Mouse (Mus musculus) left cerebral cortex, adult 11 months (tissue): ENCODE measurements around the gene Gm45234.

Source experiments
- DNase-seq: peaks from one replicate; pipeline ENCODE4 v3.0.0; 2022; ENCODE audit warnings: low spot score

Gm45234 gene

GRCm38 (mm10) chr6:124706061-124706627 lies 49.7 kb downstream of the Gm45234 start:
- no peak for DNase-seq

GRCm38 (mm10) chr6:124704417-124704816 lies 51.4 kb downstream of the Gm45234 start:
- DNase-seq: no peak

GRCm38 (mm10) chr6:124703789-124704188 lies 52.0 kb downstream of the Gm45234 start:
- no peak for DNase-seq

DNA sequence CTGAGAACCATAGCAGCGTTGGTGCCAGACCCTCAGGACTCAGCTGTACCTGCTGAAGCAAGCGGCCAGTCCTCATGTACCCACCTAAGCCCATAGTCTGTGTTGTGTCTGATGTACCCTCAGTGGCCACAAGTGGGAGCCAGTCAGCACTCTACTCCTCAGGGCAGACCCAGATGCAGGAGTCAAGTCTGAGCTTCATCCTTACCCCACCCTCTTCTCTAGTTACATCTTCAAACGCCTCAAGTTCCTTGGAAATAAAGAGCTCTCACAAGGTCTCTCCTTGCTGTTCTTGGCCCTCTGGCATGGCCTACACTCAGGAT lies 53.1 kb downstream of the Gm45234 start:
- no peak for DNase-seq

DNA sequence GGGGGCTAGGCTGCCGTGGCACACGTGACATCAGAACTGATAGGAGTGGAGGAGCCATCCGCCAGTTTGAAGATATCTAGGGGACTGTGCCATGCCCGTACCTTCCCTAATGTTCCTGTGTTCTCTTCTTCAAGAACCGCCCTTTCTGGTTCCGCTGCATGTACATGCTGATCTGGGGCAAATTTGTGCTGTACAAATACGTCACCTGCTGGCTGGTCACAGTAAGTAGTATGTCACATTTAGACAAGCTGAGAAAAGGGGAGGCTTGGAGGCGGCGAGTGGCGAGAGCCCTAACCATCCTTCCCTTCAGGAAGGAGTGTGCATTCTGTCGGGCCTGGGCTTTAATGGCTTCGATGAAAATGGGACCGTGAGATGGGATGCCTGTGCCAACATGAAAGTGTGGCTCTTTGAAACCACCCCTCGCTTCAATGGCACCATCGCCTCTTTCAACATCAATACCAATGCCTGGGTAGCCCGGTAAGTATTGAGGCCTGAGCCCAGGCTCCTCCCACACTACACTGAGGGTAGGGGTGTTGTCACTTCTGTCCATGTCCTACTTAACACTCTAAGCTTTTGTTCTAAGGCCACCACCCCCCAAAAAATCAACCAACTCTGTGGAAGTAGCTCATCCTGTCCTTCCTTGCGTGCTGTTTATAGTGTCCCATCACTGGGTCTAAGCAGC lies 53.6 kb downstream of the Gm45234 start:
- no peak for DNase-seq

- DNase-seq: no peak
Observed at GRCm38 (mm10) chr6:124701338-124701737, 54.5 kb downstream of the Gm45234 start.

DNA sequence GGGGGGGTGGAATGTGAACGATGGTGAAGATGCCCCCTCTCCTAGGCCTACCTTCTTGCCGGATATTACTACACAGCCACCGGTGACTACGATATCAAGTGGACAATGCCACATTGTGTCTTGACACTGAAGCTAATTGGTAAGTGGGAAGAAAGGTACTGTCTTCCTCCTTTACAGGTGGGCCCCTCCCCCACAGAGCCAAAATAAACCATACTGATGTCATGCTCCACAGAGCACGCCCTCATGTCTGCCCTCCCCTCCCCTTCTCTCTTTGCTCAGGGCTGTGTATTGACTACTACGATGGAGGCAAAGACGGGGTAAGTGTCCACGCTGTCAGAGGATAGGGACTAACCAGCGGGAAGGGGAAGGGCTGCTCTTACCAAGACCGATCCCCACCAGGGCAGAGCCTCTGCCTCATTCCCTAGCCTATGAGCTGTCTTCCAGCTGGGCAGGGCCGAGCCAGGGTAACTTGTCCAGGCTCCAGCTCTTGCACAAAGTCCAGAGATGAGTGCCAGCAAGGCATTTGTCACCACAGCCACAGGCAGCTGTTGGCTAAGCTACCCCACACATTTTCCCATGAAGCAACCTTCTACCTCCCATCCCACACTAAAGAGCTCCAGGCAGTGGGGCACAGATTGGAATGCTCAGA lies 55.7 kb downstream of the Gm45234 start:
- DNase-seq: no peak

DNA sequence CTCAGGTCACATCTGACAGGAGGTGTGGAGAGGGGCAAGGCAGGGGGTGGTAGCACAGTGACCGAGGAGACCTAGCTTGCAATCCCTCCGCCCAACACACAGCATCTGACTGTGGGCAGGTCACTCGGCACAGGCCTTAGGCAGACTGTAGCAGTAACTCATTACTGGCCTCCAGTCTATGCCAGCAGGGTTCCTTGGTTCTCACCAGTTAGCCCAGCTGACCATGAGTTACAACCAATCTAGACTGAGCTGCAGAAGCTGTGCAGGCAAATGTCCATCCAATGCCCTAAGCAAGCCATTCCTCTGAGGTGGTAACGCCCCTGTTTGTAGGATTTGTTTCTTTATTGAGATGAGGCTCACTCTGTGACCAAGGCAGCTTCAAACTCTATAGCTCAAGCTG lies 56.5 kb downstream of the Gm45234 start:
- DNase-seq: no peak

DNA sequence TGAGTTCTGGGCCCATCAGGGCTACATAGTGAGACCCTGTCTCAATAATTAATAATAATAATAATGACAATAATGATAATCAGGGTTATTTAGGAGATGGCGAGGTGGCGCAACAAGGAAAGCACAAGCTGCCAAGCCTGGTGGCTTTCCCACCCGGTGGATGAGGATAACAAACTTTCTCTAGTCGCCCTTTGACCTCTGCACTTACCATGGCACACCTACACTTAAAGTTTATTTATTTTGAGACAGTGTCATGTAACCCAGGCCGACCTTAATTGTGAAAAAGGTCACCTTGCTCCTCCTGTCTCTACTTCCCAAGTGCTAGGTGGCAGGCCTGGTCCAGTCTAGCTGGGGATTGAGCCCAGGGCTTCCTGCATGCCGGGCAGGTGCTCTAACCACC lies 57.1 kb downstream of the Gm45234 start:
- no peak for DNase-seq

- DNase-seq: no peak
Observed at GRCm38 (mm10) chr6:124696441-124697150, 59.2 kb downstream of the Gm45234 start.

GRCm38 (mm10) chr6:124694166-124694955 lies 61.5 kb downstream of the Gm45234 start:
- no peak for DNase-seq

- no peak for DNase-seq
Observed at GRCm38 (mm10) chr6:124693243-124693981, 62.4 kb downstream of the Gm45234 start.

DNA sequence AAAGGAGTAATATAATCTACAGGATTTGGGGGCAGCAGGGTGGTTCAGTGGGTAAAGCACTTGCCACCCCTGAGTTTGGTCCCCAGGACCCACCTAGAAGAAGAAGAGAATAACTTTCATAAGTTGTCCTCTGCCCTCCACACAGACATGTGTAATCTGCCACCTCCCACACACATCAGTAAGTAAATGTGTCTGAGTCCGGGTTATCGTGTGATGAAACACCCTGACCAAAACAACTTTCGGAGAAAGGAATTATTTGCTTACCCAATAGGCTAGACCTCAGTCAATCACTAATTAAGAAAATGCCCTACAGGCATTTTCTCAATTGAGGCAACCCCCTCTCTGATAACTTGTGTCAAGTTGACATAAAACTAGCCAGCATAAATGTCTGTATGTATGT lies 65.3 kb downstream of the Gm45234 start:
- no peak for DNase-seq
